22 mouse cellular contexts compared by ENCODE assay signal in genomic region chr4:130377500-130377899, GRCm38 (mm10). TPM values are rescaled to one million over a fixed set of nuclear protein-coding genes. Genes with fewer than 3 reads are reported as not detected.
DNase-seq lines count a peak whose midpoint lies in the region; ATAC-seq and TF ChIP-seq lines count a peak whose summit lies in the region.
"Had no signal": no experiment of that assay in that cellular context is flagged by ENCODE, and none has a peak within 500 bp of the region (broad histone marks: within the 10 kb centered on the region; RNA-seq: fewer than 3 reads in every experiment).

No protein-coding gene starts in this region.

- H3K27ac ChIP-seq in cerebellum, adult 2 months (ENCODE audit: insufficient read depth, low read length), result no peak overlapping the region
- H3K27ac ChIP-seq in hindbrain, postnatal 0 days, result no peak overlapping the region
- no peak overlapping the region for H3K27ac ChIP-seq in hindbrain, embryonic 11.5 days (ENCODE audit: low read depth, low read length)
- H3K27ac ChIP-seq in layer of hippocampus, adult 2 months, result peak overlapping the region; percentile 59; the same call in 1 of the 2 replicates
- H3K27ac ChIP-seq: embryonic facial prominence, embryonic 15.5 days; forebrain, embryonic 15.5 days; heart, embryonic 10.5 days; hindbrain, embryonic 14.5 days had no signal

- H3K27me3 ChIP-seq in cerebellum, adult 2 months (ENCODE audit: control insufficient read depth, insufficient read depth, low read length), result no peaks in the 10 kb centered on the region
- no peaks in the 10 kb centered on the region for H3K27me3 ChIP-seq in hindbrain, postnatal 0 days (ENCODE audit: insufficient read depth, low read length)
- no peaks in the 10 kb centered on the region for H3K27me3 ChIP-seq in hindbrain, embryonic 11.5 days (ENCODE audit: control insufficient read depth, insufficient read depth, low read length)
- H3K27me3 ChIP-seq: embryonic facial prominence, embryonic 15.5 days; forebrain, embryonic 15.5 days had no signal

- no peak overlapping the region for H3K4me2 ChIP-seq in hindbrain, postnatal 0 days (ENCODE audit: low read depth, low read length)
- H3K4me2 ChIP-seq in hindbrain, embryonic 11.5 days (replicated peaks; ENCODE audit: low read depth, low read length), result no peak overlapping the region
- H3K4me2 ChIP-seq: embryonic facial prominence, embryonic 15.5 days; forebrain, embryonic 15.5 days; hindbrain, embryonic 14.5 days had no signal

- ATAC-seq in hindbrain, postnatal 0 days, result no peak
- no peak for ATAC-seq in hindbrain, embryonic 11.5 days (ENCODE audit: low FRiP score)
- ATAC-seq: CD4-positive, CD25-positive, alpha-beta regulatory T cell, adult 4 months; forebrain, embryonic 15.5 days had no signal

- whole genome bisulfite sequencing in cerebellum, adult 2 months, result 74% methylated on average over 4 of the region's 4 CpGs
- WGBS in hindbrain, postnatal 0 days, result 84% methylated on average over 4 of the region's 4 CpGs
- WGBS in hindbrain, embryonic 11.5 days, result 96% methylated on average over 4 of the region's 4 CpGs

- H3K36me3 ChIP-seq in hindbrain, postnatal 0 days (ENCODE audit: insufficient read depth, low read length), result peaks cover 48% of the 10 kb centered on the region
- H3K36me3 ChIP-seq in hindbrain, embryonic 11.5 days (ENCODE audit: control insufficient read depth, insufficient read depth, low read length), result peaks cover 23% of the 10 kb centered on the region

- no peak for TF ChIP-seq POLR2A in cerebellum, adult 2 months (IDR thresholded peaks at IDR 0.05; ENCODE audit: borderline replicate concordance, insufficient read depth, low read length)

- no peaks in the 10 kb centered on the region for H3K9me3 ChIP-seq in hindbrain, postnatal 0 days (ENCODE audit: low read length)
- no peaks in the 10 kb centered on the region for H3K9me3 ChIP-seq in hindbrain, embryonic 11.5 days (ENCODE audit: control insufficient read depth, low read length)
- H3K9me3 ChIP-seq: embryonic facial prominence, embryonic 15.5 days; forebrain, embryonic 15.5 days; heart, embryonic 10.5 days had no signal

- DNase-seq in cerebellum, adult 2 months, result no peak
- no peak for DNase-seq in cerebellum, adult 9-11 months
- no peak for DNase-seq in hindbrain, postnatal 0 days (ENCODE audit: low spot score)
- DNase-seq in hindbrain, embryonic 11.5 days (ENCODE audit: low spot score), result no peak
- peak in 1 of 2 experiments; percentile 23 for DNase-seq in layer of hippocampus, adult 2 months (ENCODE audit: low spot score in 2 of 2)
- no peak for DNase-seq in layer of hippocampus, adult 9-11 months
- peak; percentile 74 for DNase-seq in brain, adult 2 months (ENCODE audit: low read depth, low spot score)
- DNase-seq in adrenal gland, postnatal 36 days, result no peak
- DNase-seq: adrenal gland, adult 8-10 months; B cell, adult 2 months; cerebellum, adult 11-12 months; cerebellum, postnatal 10 days; embryo, embryonic 11 days; gastrocnemius, postnatal 25 days; heart, adult 11 months; heart, postnatal 10 days had no signal

- H3K4me3 ChIP-seq in cerebellum, adult 2 months (replicated peaks; ENCODE audit: insufficient read depth, low read depth, low read length), result no peak overlapping the region
- no peak overlapping the region for H3K4me3 ChIP-seq in hindbrain, postnatal 0 days (ENCODE audit: low read length)
- H3K4me3 ChIP-seq in hindbrain, embryonic 11.5 days (ENCODE audit: low read depth, low read length), result no peak overlapping the region
- no peak overlapping the region for H3K4me3 ChIP-seq in layer of hippocampus, adult 2 months
- H3K4me3 ChIP-seq: embryonic facial prominence, embryonic 15.5 days; erythroblast, embryonic 14.5 days; forebrain, embryonic 15.5 days; heart, embryonic 10.5 days had no signal

- TF ChIP-seq CTCF in cerebellum, adult 2 months (IDR thresholded peaks at IDR 0.05; ENCODE audit: borderline replicate concordance, insufficient read depth, low read depth, low read length), result peak; percentile 31; the same call in 1 of the 2 replicates
- TF ChIP-seq CTCF in hindbrain, postnatal 0 days (IDR thresholded peaks at IDR 0.05; ENCODE audit: low read depth), result peak; percentile 26; the same call in 1 of the 2 replicates
- peak; percentile 68 for TF ChIP-seq CTCF in layer of hippocampus, adult 2 months (conservative IDR thresholded peaks at IDR 0.05)

- no peaks in the 10 kb centered on the region; the same call in 1 of the 2 replicates for H3K4me1 ChIP-seq in cerebellum, adult 2 months (ENCODE audit: control insufficient read depth, insufficient read depth, low read length)
- H3K4me1 ChIP-seq in hindbrain, postnatal 0 days (ENCODE audit: insufficient read depth, low read length), result no peaks in the 10 kb centered on the region
- no peaks in the 10 kb centered on the region for H3K4me1 ChIP-seq in hindbrain, embryonic 11.5 days (replicated peaks; ENCODE audit: control insufficient read depth, insufficient read depth, low read length)
- H3K4me1 ChIP-seq: embryonic facial prominence, embryonic 15.5 days; forebrain, embryonic 15.5 days; heart, embryonic 10.5 days had no signal

- no peak overlapping the region for H3K9ac ChIP-seq in hindbrain, postnatal 0 days (replicated peaks; ENCODE audit: low read length)
- H3K9ac ChIP-seq in hindbrain, embryonic 11.5 days (ENCODE audit: low read depth, low read length), result no peak overlapping the region
- H3K9ac ChIP-seq: embryonic facial prominence, embryonic 15.5 days; forebrain, embryonic 15.5 days; hindbrain, embryonic 14.5 days had no signal

RNA-seq across cellular contexts. Expression of gene Snrnp40, which starts 17.6 kb away (rescaled TPM):
- polyA plus RNA-seq in cerebellum, adult 2 months (2012; rRNA removed), result 35.7 and 39.5 TPM in 2 replicates
- total RNA-seq in hindbrain, postnatal 0 days (2014; rRNA removed), result 57.9 and 74.2 TPM in 2 replicates
- 84.5 and 88.9 TPM in 2 replicates for polyA plus RNA-seq in hindbrain, postnatal 0 days (2015; fragmentation: Nextera tagmentation; extraction: Ambion mirVana)
- 190 and 204 TPM in 2 replicates for polyA plus RNA-seq in hindbrain, embryonic 11.5 days (2014; fragmentation: Nextera tagmentation; extraction: Ambion mirVana)
- total RNA-seq in layer of hippocampus, adult 2 months (2021), result 10 to 100 TPM; 32.4 to 33.8 TPM
- total RNA-seq in adrenal gland, postnatal 36 days (2021), result 10 to 100 TPM; 30.3 to 34.6 TPM

RNA-seq across cellular contexts. Expression of gene Zcchc17, which starts 17.8 kb away (rescaled TPM):
- polyA plus RNA-seq in cerebellum, adult 2 months (2012; rRNA removed), result 87.9 and 89.6 TPM in 2 replicates
- 23.9 and 31.4 TPM in 2 replicates for total RNA-seq in hindbrain, postnatal 0 days (2014; rRNA removed)
- polyA plus RNA-seq in hindbrain, postnatal 0 days (2015; fragmentation: Nextera tagmentation; extraction: Ambion mirVana), result 93.2 and 101 TPM in 2 replicates
- 79.3 and 85.1 TPM in 2 replicates for polyA plus RNA-seq in hindbrain, embryonic 11.5 days (2014; fragmentation: Nextera tagmentation; extraction: Ambion mirVana)
- 10 to 100 TPM; 66.1 to 66.5 TPM for total RNA-seq in layer of hippocampus, adult 2 months (2021)
- total RNA-seq in adrenal gland, postnatal 36 days (2021), result 10 to 100 TPM; 41.4 to 45.8 TPM
